Mouse (Mus musculus) left cerebral cortex, adult 18-20 months (tissue): ENCODE results near the gene Ankrd31. TPM values are rescaled to one million over a fixed set of nuclear protein-coding genes. Genes with fewer than 3 reads are reported as not detected.
"Not testable (repeated sequence)": the region's sequence is repeated elsewhere in the genome, so short reads cannot be mapped to it uniquely, and the experiment has no call there.

ENCODE experiments used
- DNase-seq, 2 experiments: peaks; one replicate each; pipeline ENCODE4 v3.0.0; 2021 to 2022; ENCODE audit warnings: low spot score in 2 of 2, mixed read lengths in 1 of 2
- long read RNA-seq, 2 experiments: library from polyadenylated mRNA; stranded (forward); transcript quantifications; one replicate each; pipeline ENCODE4 v2.0.0; 2021
- total RNA-seq, 2 experiments: library from RNA; stranded (reverse); gene quantifications; 2 replicates each; pipeline ENCODE4 v1.2.3; 2021

Gene Ankrd31
- total RNA-seq, result under 1 TPM; 0.14 to 0.51 TPM
- long read RNA-seq, experiment 1, result 0 reads
- long read RNA-seq, experiment 2, result 0 reads

DNA sequence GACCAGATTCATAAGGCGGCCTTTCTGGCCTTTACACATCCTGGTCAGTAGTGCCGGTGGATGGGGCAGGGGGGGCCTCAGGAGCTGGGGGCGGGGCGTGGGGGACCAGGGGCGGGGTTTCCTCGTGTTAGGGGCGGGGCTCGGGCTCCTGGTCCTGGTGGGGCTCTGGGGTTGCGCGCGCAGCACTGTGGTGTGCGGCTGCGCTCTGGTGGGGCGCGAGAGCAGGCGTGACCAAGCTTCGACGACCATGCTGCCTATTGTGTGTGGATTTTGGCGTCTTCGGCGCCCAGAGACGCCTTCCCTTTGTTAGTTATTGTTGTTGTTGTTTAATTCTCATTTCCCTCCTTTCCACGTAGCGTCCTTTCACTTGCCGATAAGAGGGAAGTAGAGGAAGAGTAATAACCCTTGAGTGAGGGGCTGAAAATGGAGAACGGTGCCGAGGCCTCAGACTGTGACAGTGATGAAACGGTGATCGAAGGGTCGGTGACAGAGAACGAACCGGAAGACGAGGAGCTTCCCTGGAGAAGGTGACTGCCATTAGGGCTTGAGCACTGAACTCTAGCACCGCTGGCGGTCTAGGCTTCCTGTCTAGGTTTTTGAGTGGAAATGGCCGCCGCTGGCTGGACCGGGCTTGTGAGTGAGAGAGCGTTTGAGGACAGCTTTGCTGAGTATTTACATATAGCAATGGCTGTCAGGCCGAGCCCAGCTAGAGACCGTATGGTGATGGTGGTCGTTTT lies at the start of gene Ankrd31:
Gene Ankrd31 (plus strand): TSS at position 164 of the 737 bp plus-strand sequence.
- no peak for DNase-seq

DNA sequence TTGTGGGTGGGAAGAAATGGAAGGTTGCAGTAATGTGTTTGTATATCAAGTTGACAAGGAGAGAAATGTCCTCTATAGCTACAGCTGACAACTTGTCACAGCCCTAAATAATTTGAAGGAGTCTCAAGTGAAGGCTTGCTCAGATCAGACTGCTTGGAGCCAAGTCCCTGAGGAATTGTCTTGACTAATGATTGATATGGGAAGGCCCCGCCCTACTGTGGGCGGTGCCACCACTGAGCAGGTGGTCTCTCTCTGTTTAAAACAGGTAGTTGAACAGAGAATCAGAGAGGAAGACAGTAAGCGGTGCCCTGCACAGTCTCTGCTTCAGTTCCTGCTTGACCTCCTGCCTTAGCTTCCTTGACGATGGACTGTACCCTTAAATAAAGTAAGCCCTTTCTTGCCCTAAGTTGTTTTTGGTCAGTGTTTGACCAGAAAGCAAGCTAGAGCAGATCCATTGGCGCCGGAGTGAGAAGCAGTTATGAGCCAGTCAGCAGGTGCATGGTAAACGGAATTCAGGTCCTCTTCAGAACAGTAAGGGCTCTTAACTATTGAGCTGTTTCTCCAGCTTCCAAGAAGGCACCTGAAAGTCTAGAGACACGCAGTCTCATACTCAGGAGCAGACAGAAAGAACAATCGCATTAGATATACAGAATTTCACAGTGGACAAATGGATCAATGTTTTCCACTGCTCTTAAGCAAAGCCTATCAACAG lies 45.3 kb upstream of the Ankrd31 start:
- no peak for DNase-seq

DNA sequence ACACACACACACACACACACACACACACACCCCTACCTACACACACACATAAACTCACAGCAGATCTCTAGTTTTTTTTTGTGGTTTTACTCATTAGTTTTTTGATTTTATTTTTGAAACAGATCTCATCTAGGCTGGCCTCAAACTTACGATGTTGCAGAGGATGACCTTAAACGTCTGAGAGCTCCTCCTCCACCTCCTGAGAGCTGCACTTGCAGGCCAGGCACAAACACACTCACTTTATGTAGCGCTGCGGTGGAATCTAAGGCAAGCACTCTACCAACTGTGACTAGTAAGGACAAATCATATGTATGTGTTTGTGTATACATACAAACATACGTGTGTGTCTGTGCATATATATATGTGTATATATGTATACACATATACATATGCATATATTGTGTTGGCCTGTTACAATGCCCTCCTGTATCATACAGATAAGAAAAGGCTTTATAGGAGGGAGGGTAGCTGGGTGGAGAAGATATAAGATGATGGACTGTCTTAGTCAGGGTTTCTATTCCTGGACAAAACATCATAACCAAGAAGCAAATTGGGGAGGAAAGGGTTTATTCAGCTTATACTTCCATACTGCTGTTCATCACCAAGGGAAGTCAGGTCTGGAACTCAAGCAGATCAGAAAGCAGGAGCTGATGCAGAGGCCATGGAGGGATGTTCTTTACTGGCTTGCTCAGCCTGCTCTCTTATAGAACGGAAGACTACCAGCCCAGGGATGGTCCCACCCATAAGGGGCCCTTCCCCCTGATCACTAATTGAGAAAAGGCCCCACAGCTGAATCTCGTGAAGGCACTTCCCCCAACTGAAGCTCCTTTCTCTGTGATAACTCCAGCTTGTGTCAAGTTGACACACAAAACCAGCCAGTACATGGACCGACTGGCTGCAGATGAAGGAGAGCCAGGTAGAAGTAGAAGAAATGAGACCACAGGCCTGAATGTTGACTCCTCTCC lies 38.5 kb upstream of the Ankrd31 start:
- no peak for DNase-seq

DNA sequence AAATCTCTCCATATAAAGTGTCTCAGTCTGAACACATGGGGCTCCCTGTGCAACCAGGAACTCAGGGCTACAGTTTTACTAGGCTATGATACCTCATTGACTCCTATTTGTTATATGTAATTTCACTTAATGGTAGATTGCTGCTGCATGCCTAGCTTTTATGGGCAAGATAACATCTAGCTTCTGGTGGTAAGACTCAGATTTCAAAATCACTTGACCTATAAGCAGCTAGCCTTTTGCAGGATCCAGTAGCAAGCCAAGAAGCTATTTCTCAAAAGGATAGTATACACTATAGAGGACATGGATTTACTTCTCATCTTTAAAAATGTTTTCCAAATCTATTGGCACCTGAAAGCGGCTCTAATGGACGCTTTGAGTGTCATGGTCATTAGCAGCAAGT lies 31.8 kb upstream of the Ankrd31 start:
- no peak for DNase-seq

DNA sequence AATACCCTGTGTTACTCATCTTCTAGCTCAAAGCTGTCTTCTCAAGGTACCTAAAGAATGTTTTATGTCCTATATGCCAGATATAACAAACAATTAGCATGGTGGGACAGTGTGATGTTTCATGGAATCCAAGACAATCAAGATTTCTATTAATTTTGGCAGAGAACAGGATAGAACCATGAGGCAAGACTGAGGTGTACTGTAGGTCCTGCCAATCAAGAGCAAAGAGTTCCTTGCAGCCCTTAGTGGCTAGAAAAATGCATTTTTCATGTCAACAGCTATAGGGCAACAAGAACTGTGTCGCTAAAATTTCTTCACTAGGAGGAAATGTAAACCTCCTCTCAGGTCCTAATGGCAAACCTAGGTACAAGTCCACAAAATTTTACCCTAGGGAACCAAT lies 30.3 kb upstream of the Ankrd31 start:
- no peak for DNase-seq

DNA sequence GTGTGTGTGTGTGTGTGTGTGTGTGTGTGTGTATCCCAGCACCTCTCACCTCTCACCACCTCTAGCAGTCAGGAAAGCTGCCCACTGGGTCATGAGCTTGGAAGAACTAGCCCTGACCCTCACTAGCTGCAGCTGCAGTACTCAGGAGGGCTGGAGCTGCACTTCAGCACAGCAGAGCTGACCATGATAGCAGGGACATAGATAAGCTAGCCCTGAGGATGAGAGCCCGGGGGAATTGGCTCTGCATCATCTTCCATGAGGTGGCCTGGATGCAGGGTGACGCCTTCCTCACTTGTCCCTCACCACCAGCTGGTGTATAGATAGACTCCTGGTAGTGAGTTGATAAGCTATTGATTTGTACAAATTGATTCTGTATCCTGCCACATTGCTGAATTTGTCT lies 28.1 kb upstream of the Ankrd31 start:
- no peak for DNase-seq

DNA sequence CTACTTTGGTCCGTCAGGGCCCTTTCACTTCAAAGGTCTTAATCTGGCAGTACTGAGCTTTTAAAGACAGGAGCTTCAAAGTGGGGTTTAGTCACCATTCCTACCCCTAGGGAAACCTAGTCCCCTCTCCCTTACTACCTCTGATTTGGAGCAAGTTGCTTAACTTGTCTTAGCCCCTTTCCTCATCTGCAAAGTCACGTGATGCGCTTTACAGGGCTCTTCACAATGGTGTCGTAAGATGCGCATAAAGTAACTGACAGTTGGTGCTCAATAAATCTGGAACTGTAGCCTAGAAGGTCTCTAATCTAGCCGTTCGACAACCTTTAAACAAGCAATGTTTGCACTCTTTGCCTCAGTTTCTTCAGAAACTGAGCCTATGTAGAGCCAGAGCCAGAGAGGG lies 19.8 kb upstream of the Ankrd31 start:
- no peak for DNase-seq

DNA sequence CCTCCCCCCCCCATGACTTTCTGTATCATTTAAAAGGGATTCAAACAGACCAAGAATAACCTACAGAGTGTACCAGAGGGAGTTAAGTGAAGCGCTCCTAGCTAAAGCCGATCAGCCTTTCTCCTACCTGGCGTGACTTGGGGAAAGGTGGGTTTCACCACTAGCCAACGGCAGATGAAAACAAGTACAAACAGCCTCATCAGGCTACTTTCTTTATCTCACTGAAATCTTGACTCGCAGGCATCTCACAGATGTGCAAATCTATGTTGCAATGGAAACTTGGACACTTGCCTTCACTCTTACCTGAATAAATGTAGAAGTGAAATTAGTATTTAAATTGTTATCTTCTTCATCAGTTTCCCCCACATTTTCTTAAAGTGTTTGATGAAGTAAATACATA lies 18.9 kb upstream of the Ankrd31 start:
- no peak for DNase-seq

DNA sequence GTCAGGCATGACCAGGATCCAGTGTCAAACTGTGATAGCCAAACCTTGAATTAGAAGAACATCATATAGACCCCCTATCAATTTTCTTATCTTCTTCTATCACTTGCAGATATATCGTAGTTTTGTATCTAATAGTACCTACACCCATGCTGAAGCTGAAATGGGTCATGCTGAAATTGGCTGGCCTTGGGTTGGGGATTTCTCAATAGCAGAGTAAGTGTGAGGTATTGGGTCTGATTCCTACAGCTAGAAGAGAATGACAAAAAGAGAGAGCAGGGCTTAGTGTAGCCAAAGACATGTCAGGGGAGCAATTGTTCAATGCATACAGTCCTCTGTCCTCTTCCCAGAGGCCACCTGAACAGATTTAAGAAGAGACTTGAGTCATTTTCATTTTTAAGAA lies 18.0 kb upstream of the Ankrd31 start:
- no peak for DNase-seq

DNA sequence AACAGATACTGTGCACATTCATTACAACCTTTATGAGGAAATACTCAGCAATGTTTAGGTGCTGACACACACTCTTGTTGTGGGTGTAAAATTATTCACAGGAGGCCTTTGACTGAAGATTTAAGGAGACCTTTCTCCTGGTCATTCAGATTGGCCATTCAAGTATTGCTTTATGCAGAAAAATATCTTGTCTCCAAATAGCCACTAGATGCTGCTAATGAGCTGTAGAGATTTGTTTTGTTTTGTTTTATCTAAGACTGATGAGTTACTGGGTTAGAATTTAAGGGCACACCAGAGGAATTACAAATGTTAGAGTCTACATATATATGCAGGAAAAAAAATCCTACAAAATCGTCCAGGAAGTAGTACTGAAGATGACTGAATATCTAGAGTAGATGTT lies 12.9 kb upstream of the Ankrd31 start:
- no peak for DNase-seq

DNA sequence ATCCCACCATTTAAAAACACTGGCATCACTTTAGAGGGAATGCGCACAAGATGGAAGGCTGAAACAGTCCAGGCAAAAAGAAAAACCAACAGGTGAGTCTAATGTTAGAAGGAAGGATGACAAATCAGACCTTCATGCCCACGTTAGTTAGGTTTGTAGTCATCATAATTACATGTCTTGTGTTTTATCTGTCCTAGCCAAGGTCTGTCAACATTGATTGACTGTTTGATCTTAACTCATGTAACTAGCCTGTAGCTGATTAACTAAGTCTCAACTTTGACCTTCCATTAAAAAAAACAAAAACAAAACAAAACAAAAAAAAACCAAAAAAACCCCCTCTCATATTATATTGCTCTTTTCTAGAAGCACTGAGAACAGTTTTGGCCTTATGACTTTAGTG lies 7.9 kb upstream of the Ankrd31 start:
- no peak for DNase-seq

DNA sequence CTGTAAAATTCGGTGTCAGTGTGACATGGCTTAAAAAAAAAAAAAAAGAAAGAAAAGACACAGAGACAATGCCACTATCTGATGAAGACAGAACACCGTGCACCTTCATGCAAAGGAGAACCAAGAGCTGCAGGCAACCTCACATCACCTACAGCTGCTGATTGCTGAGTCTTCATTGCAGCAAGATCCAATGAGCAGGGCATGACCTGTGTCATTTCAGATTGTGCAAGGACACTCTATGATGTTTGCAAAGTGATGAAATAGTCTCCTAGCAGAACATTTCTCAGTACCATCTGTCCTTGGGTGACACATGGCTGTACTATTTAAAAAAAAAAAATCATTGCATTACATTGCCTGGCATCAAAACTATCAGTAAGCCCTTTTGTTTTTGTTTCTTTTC lies 5.2 kb upstream of the Ankrd31 start:
- DNase-seq, result no peak

DNA sequence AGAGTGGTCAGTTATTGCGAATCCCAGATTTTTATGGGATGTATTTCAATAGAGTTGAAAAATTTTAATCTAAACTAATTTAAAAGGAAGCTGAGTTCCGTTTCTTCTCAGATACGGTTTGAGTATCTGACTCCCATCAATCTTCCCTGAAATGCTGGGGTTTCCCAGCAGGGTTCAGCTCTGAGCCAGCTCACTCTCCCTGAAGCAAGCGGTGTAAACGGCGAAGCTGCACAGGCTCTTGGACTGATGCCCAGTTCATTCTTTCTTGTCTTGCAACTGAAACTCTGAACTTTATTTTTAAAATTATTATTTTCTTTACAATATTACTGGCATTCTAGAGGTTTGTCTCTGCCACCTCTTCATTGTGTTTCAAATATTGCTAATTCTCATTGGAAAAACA lies 2.0 kb upstream of the Ankrd31 start:
- no peak for DNase-seq

DNA sequence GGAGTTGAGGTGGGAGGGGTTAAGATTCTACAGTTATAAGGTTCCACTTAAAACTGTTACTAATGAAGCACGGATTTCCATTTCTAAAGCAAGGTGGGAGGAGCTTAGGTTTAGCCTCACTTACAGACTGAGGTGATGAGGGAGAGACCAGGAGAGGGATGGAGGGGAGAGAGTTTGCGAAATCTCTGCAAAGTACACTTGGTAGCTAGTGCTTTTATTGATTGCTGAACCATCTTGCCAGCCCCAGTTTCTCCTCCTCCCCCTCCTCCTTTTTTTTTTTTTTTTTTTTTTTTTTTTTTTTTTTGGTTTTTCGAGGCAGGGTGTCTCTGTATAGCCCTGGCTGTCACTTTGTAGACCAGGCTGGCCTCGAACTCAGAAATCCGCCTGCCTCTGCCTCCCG lies 1.8 kb downstream of the Ankrd31 start:
- DNase-seq, result no peak

DNA sequence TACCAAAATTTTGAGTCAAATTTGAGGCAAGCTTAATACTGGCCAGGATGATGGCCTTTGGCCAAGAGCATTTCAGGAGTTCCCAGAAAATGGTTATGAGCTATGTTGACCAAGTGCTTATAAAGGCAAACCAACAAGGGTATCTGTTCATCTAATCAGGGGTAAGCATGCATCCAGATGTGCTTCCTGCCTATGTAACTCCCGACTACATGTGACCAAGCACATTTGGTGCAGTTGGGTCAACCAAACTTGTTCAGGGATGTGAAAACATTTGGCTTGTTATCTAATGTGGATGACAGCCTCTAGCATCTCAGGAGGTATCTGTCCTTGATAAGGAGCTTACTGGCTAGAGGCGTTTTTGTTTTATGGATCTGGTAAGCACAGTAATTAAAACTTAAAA lies 12.8 kb downstream of the Ankrd31 start:
- DNase-seq, result no peak

DNA sequence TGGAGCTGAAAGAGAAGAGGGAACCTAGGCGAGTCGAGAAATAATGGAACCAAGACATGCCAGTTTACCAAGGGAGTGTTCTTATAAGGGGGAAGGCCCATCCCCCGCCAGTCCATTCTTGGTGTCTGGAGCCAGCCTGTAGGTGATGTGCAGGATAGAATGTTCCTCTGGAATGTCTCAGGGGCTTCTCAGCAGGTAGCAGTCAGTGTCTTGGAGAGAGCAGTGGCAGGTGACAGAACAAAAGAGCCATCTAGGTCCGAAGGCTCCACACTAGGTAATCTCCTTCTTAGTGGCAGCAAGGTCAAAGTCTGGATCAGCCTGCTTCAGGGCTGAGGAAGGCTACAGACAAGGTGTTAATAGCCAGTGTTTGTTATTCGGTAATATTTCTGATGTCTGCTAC lies 38.0 kb downstream of the Ankrd31 start:
- DNase-seq, result not testable (repeated sequence)

DNA sequence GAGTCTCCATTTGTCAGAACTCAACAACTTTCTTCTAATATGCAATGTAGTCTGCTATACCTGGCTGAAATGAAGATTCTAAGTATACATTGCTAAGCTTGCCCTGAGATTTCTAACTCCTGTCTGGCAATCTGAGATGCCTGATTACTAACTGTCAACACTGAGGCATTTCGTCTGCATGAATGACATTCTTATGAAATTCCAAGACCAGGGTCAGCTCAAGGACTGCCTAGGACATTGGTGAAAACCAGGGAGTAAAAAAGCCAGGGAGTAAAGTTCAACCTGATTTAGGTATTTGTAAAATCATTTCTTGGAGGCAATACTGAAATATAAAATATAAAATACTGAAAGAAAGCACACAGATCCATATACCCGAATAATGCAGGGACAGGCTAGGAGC lies 45.4 kb downstream of the Ankrd31 start:
- DNase-seq, result no peak

DNA sequence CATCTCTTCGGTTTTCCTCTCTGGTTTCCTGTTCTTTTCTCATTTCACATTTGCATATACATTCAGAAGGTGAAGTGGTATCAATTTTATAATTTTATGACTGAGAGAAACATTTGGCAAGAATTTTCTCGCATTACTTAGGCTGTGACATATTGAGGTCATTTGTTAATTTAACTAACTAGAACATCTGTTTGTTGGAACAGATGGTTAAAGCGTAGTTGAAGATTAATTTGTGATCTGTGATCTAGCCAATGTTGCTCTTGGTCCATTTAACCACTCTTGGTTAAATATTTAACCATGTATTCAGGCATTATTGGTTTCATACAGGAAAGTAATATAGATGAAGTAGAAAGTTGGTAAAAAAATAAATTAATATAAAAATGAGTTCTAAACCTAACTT lies 47.2 kb downstream of the Ankrd31 start:
- DNase-seq, result no peak

DNA sequence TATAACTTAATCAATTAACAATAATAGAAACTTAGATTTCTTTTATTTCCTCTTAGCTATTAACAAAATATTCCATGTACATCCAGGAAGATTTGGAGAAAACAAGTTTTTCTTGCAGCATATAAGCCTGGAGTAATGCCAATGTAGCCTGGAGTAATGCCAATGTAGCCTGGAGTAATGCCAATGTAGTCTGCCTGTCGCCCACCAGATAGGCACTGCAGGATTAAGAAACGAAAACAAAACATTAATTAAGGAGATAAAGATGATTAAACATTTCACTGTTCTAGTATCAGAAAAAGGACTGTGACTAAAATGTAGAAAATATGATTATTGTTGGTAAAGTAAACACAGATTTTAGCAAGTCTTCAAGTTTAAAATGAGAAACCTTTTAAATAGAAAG lies 49.4 kb downstream of the Ankrd31 start:
- DNase-seq, result peak in 1 of 2 experiments; percentile 2

DNA sequence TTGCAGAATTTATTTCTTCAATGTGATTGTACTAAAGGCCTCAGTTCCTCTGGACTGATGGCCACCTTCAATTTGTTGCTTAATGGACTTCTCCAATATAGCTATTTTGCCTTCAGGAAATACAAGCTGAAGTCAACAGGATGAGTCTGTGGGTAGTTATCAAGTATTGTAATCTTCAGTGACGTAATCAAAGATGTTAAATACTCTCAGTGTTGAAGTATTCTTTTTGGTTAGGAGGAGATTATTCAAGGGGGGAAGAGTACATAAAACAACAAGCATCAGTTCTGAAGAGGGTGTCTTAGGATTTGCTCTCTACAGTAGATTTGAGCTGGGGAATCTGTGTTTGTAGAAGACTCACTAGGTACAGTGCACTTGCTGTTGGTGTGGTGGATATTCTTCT lies 101.7 kb downstream of the Ankrd31 start:
- no peak for DNase-seq

DNA sequence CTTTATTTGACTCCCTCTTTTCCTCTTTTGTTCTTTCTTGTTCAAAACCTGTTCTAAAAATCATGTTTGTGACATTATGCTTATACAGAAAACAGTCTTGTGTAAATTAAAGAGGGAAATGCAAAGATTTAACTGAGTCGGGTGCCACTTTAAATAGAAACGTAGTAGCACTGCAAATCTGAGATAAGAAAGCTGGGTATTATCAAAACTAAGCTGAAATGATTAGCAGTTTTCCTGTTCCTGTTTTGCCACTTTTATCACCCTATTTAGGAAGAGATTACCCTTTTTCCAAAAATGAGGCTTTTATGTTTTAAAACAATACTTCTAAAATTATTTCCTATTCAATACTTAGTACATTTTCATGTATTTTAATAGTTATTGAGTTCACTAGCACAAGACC lies 104.1 kb downstream of the Ankrd31 start:
- DNase-seq, result no peak

DNA sequence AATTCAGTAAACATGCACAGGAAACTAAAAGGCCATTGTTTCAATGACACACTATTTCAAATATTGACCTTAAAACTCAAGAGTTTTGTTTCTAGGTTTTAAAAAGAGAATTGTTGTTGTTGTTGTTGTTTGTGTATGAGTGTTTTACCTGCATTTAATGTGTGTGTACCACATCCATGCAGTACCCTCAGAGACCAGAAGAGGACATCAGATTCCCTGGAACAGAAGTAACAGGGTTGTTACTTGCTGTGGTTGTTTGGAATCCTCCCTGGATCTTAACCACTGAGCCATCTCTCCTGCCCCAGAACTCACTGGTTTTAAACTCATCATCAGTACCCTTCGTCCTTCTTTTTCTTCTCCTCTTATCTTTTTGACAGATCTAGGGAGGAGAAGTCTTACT lies 105.2 kb downstream of the Ankrd31 start:
- DNase-seq, result peak; percentile 7 to 18
